Mouse (Mus musculus): Measurements from ENCODE around the gene Aplf. TPM values are rescaled to one million over a fixed set of nuclear protein-coding genes. Genes with fewer than 3 reads are reported as not detected.

Gene Aplf
- polyA plus RNA-seq, 1 experiment from 2014 or later = 15.9 TPM

DNA sequence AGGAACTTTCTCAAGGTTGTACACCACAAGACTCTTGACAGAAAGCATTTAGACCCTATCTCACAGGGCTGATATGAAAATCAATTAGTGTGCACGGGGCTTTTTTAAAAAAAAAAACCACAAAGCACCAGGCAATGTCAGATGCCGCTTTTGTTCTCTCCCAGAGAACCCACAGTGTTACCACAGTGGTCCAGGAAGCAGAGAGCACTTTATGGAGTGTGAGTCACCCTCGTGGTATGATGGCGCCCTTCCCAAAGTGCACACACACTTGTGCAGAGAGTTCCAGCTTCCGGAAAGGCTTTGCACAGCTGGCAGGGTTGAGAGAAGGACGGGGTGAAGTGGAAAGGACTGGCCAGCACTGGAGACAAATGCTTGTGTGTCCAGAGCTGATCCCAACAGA is 89.5 kb downstream of the Aplf start:
- DNase-seq (ENCODE audit: low spot score, missing footprints) = no peak
- Histone ChIP-seq H3K4me2 (no peak overlapping the region), H3K27me3 (ENCODE audit: control insufficient read depth, insufficient read depth, low read length) (no peaks in the 10 kb centered on the region), H3K9me3 (ENCODE audit: control insufficient read depth, low read length) (no peaks in the 10 kb centered on the region), H3K4me1 (ENCODE audit: control insufficient read depth, insufficient read depth, low read length) (no peaks in the 10 kb centered on the region), H3K4me3 (ENCODE audit: low read depth, low read length) (no peak overlapping the region), H3K36me3 (ENCODE audit: control insufficient read depth, insufficient read depth, low read length) (no peaks in the 10 kb centered on the region), H3K27ac (ENCODE audit: low read depth, low read length) (no peak overlapping the region; the same call in 1 of the 2 replicates), H3K9ac (ENCODE audit: low read length) (no peak overlapping the region)
- 83% methylated on average over 6 of the region's 6 CpGs for WGBS
- no peak for ATAC-seq (ENCODE audit: low FRiP score)

DNA sequence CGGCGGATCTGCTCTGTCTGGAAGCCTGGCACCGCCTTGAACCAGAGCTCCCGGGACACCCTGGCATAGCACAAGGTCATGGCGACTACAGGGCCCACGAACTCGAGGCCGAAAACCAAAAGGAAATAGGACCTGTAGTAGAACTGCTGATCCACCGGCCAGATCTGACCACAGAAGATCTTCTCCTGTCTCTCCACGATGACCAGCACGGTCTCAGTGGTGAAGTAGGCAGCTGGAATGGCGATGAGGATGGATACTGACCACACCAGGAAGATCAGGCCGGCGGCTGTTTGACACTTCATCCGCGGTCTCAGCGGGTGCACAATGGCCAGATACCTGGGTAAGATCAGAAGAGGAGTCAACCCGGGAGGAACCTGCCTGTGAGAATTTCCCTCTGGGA is 90.4 kb downstream of the Aplf start:
- no peak overlapping the region for H3K27ac ChIP-seq (ENCODE audit: low read depth, low read length)
- DNase-seq (ENCODE audit: low spot score, missing footprints) (no peak), ATAC-seq (ENCODE audit: low FRiP score) (no peak)
- no peaks in the 10 kb centered on the region for H3K27me3 ChIP-seq (ENCODE audit: control insufficient read depth, insufficient read depth, low read length)
- H3K4me1 ChIP-seq (ENCODE audit: control insufficient read depth, insufficient read depth, low read length) = no peaks in the 10 kb centered on the region
- H3K9ac ChIP-seq (ENCODE audit: low read length) = no peak overlapping the region
- no peaks in the 10 kb centered on the region for H3K36me3 ChIP-seq (ENCODE audit: control insufficient read depth, insufficient read depth, low read length)
- no peaks in the 10 kb centered on the region for H3K9me3 ChIP-seq (ENCODE audit: control insufficient read depth, low read length)
- H3K4me2 ChIP-seq = no peak overlapping the region
- WGBS = 88% methylated on average over 18 of the region's 18 CpGs
- H3K4me3 ChIP-seq (ENCODE audit: low read depth, low read length) = no peak overlapping the region

DNA sequence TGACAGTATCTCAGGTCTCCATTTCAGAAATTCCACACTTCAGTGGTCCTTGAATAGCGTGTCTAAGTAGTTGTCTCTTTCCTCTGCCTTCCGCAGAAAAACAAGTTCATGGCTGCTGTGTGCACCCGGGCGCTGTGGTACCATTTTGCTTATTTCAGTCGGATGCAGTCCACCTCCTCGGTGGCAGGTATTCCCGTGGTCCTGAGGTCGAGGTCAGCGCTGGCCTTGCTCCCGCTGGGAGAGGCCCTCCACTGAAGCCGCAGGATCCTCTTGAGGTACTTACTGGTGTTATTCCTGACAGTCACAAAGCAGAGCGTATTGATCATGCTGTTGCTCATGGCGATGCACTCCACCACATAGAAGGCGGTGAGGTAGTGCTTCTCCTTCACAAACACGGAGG is 90.9 kb downstream of the Aplf start:
- ATAC-seq (ENCODE audit: low FRiP score) = no peak
- H3K9ac ChIP-seq (ENCODE audit: low read length) = no peak overlapping the region
- no peaks in the 10 kb centered on the region for H3K27me3 ChIP-seq (ENCODE audit: control insufficient read depth, insufficient read depth, low read length)
- no peaks in the 10 kb centered on the region for H3K9me3 ChIP-seq (ENCODE audit: control insufficient read depth, low read length)
- no peak overlapping the region for H3K4me2 ChIP-seq
- no peak overlapping the region for H3K4me3 ChIP-seq (ENCODE audit: low read depth, low read length)
- no peaks in the 10 kb centered on the region for H3K4me1 ChIP-seq (ENCODE audit: control insufficient read depth, insufficient read depth, low read length)
- H3K36me3 ChIP-seq (ENCODE audit: control insufficient read depth, insufficient read depth, low read length) = no peaks in the 10 kb centered on the region
- no peak overlapping the region for H3K27ac ChIP-seq (ENCODE audit: low read depth, low read length)
- WGBS = 85% methylated on average over 15 of the region's 15 CpGs
- DNase-seq (ENCODE audit: low spot score, missing footprints) = no peak

Other genes with a start within 250 kb of the Aplf start
- gene Bmp10, start 243.2 kb downstream of the Aplf start, polyA plus RNA-seq (2014; fragmentation: Nextera tagmentation; extraction: Ambion mirVana) = not detected in 2 replicates
- 1.7 and 2.3 TPM in 2 replicates for gene Arhgap25, start 138.9 kb downstream of the Aplf start, polyA plus RNA-seq (2014; fragmentation: Nextera tagmentation; extraction: Ambion mirVana)
- gene Prokr1, start 81.5 kb downstream of the Aplf start, polyA plus RNA-seq (2014; fragmentation: Nextera tagmentation; extraction: Ambion mirVana) = 3.1 and 3.5 TPM in 2 replicates
- 6.1 and 6.4 TPM in 2 replicates for gene Efcc1, start 58.7 kb upstream of the Aplf start, polyA plus RNA-seq (2014; fragmentation: Nextera tagmentation; extraction: Ambion mirVana)
- gene Gp9, start 105.9 kb upstream of the Aplf start, polyA plus RNA-seq (2014; fragmentation: Nextera tagmentation; extraction: Ambion mirVana) = 1.8 and 2.5 TPM in 2 replicates
- 7.7 and 8.0 TPM in 2 replicates for gene Rab43, start 140.0 kb upstream of the Aplf start, polyA plus RNA-seq (2014; fragmentation: Nextera tagmentation; extraction: Ambion mirVana)
- 1.9 and 4.0 TPM in 2 replicates for gene Gm45140, start 163.6 kb upstream of the Aplf start, polyA plus RNA-seq (2014; fragmentation: Nextera tagmentation; extraction: Ambion mirVana)
- 66.4 and 71.5 TPM in 2 replicates for gene Isy1, start 166.6 kb upstream of the Aplf start, polyA plus RNA-seq (2014; fragmentation: Nextera tagmentation; extraction: Ambion mirVana)
- gene Cnbp, start 178.9 kb upstream of the Aplf start, polyA plus RNA-seq (2014; fragmentation: Nextera tagmentation; extraction: Ambion mirVana) = 1,266 and 1,289 TPM in 2 replicates
- 124 and 132 TPM in 2 replicates for gene Copg1, start 215.6 kb upstream of the Aplf start, polyA plus RNA-seq (2014; fragmentation: Nextera tagmentation; extraction: Ambion mirVana)
- 42.8 and 47.6 TPM in 2 replicates for gene Hmces, start 241.7 kb upstream of the Aplf start, polyA plus RNA-seq (2014; fragmentation: Nextera tagmentation; extraction: Ambion mirVana)

All from midbrain, embryonic 11.5 days (tissue).